Mouse (Mus musculus) 3T3-L1 (cell line): Measurements from ENCODE around the gene Ppef2.

Source experiments
- DNase-seq: peaks from one replicate; pipeline ENCODE4 v3.0.0-alpha.2; 2015; ENCODE audit warnings: low read depth, low spot score

Gene Ppef2

GRCm38 (mm10) chr5:92256218-92256617 lies at the start of gene Ppef2:
Ppef2 (minus strand) TSS chr5:92256278.
- DNase-seq, result no peak

DNA sequence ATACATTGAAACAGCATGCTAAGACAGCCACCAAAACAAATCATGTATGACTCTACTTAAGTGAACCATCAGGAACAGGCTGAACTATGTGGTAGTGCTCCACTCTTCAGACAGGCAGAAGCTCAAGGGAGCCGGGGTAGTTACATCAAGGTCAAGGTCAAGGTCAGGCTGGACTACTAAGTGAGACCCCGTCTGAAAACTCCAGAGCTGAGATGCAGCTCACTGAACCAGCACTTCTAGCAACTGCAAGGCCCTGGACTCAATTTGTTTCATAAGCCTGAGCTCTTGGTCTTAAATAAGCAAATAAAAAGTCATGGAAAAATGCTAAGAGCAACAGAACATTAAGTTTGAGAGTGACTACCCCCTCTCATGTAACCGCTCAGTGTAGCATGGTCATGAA lies 48.2 kb upstream of the Ppef2 start:
- no peak for DNase-seq

GRCm38 (mm10) chr5:92302149-92302840 lies 46.2 kb upstream of the Ppef2 start:
- no peak for DNase-seq

DNA sequence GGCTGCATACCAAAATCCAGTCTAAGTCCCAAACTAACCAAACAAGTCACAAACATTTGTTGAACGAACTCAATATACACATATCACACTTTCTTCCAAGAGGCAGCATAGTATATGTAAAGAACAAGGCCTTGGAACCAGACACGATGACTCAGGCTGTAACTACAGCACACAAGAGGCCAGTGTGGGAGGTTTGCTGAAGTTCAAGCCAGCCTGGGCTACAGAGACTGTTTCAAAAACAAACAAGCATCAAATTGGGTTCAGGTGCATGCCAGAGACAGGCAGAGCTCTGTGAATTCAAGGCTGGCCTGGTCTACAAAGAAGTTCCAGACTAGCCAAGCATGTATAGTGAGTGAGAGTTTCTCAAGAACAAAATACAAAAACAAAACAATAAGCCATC lies 38.4 kb upstream of the Ppef2 start:
- no peak for DNase-seq

GRCm38 (mm10) chr5:92291652-92292414 lies 35.8 kb upstream of the Ppef2 start:
- DNase-seq, result no peak

DNA sequence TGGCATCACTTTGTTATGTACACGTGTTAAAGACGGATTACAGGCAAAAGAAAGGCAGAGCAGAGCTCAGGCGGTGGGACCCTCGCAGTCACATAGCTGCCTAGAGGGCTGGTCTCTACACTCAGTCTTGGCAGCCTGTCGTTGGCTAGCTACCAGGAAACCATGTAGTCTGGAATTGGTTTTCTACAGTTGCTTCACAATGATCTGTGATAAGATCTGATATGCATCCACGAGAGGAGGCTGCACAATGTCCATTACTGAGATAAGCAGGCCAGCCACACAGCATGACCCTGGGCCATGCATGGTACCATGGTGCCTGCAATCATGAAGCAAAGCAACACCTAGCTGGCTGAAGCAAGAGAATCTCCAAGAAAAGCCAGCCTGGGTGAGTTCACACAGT lies 31.8 kb upstream of the Ppef2 start:
- no peak for DNase-seq

DNA sequence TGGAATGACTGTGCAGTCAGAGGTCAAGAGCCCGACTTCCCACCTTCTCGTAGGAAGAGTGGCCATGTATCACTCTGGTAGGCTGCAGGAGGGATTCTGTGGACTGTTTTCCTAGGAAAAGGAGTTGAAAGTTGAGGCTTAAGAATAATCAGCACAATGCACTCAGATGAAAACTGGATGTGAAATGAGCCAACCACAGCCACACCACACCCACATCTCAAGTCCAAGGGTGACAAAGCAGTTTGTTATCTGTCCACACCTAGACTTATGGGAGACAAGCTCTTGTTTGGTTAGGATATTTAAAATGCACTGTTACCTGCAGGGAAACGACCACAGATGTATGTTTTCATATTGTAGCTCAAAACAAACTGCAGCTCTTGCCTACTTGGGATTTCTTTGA lies 27.0 kb upstream of the Ppef2 start:
- DNase-seq, result peak; percentile 69

- peak; percentile 91 for DNase-seq
These were observed 26.5 kb upstream of the Ppef2 start for GRCm38 (mm10) chr5:92282571-92282970.

GRCm38 (mm10) chr5:92278942-92279537 lies 23.0 kb upstream of the Ppef2 start:
- no peak for DNase-seq

- DNase-seq, result peak; percentile 87
These were observed 21.6 kb upstream of the Ppef2 start, which contains the start of gene Naaa for GRCm38 (mm10) chr5:92277437-92278394. Naaa (minus strand) TSS chr5:92278170.

GRCm38 (mm10) chr5:92270496-92270895 lies 14.4 kb upstream of the Ppef2 start:
- no peak for DNase-seq

GRCm38 (mm10) chr5:92263761-92264359 lies 7.8 kb upstream of the Ppef2 start:
- peak; percentile 52 for DNase-seq

GRCm38 (mm10) chr5:92262646-92263045 lies 6.6 kb upstream of the Ppef2 start:
- peak; percentile 66 for DNase-seq

DNA sequence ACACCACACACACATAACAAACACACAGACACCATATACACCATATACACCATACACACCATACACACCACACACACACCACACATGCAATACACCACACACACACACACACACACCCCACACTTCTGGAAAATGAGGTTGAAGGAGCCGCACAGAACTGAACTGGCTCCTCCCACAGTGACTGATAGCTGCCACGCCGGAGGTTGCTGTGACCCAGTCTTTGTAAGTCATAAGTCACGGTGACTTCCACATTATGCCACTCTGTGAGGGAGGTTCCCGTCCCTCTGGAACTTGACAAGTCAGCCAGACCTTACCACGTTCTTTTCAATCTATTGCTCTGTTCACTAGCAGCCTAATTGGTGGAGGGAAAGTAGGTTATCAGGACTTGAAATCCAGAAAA lies 1.6 kb downstream of the Ppef2 start:
- DNase-seq, result no peak

- DNase-seq, result no peak
These were observed 3.2 kb downstream of the Ppef2 start for GRCm38 (mm10) chr5:92252797-92253343.

- DNase-seq, result no peak
These were observed 4.0 kb downstream of the Ppef2 start for GRCm38 (mm10) chr5:92252031-92252430.

DNA sequence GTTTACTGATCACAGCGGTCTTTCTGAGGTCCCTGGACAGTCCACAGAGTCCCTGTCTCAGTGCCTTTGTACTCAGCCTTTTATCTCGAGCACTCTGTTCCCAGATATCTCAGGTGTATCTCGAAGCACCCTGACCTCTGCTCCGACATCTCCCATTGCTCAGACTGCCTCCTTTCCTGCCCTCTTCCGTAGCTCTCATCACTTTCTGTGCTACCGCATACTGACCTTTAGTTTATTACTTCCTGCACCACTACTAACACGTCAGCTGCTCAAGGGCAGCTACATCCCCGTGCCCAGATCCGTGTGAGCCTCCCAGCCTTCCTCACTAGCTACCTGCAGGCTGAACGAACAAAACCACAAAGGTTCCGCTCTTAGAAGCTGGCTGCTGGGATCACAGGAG lies 7.5 kb downstream of the Ppef2 start:
- no peak for DNase-seq

DNA sequence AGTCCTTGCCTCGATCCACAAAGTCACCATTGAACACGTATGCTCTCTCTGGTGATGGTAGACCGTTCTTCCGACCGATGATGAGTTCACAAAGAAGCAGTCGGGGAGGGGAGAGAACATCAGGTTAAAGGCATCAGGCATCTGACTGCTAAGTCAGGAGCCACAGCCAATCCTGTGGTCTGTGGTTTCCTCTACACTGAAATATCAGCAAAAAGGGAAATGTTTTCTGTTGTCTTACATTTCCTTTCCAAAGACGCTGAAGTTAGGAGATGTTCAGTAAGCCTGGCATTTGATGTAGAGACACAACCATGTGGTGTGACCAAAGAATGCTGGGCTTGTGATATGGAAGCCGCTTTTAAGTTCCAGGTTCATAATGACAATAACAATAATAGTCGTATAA lies 10.6 kb downstream of the Ppef2 start:
- DNase-seq, result no peak

- no peak for DNase-seq
These were observed 11.2 kb downstream of the Ppef2 start for GRCm38 (mm10) chr5:92244900-92245299.

DNA sequence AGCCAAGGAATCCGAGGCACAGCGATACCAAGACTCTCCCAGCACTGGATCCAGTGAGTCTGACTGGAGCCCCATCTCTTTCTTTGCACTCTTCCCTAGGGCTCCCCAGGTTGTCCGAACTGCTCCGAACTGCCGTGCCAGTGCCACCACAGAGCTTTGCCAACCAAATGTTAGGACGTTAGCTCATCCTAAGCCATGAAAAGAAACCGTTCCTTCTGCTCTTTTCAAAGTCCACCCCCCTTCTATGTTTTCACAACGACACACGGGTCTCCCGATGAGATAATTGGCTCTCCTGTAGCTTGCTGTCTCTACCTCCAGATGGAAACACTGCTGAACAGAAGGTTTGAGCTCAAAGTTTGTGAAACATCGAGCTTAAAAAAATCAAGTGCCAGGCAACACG lies 15.3 kb downstream of the Ppef2 start:
- DNase-seq, result no peak
